Mouse (Mus musculus) forebrain, embryonic 11.5 days (tissue): ENCODE results near the gene Gm2163. TPM values are rescaled to one million over a fixed set of nuclear protein-coding genes. Genes with fewer than 3 reads are reported as not detected.
"Not testable (repeated sequence)": the region's sequence is repeated elsewhere in the genome, so short reads cannot be mapped to it uniquely, and the experiment has no call there.

Experiments
- ATAC-seq: fragments of 200-750 bp; cut with Nextera tagmentation; replicated peaks from 2 replicates; pipeline ENCODE4 v1.8.0; 2017; ENCODE audit warnings: moderate TSS enrichment; ENCODE audit not compliant: low FRiP score
- DNase-seq: peaks from one replicate; pipeline ENCODE4 v3.0.0-alpha.2; 2017; ENCODE audit warnings: low spot score
- H3K27ac ChIP-seq: fragments of 300-500 bp; sonication (generic); 2 replicates; pipeline ENCODE4 v1.5.1; 2014; ENCODE audit warnings: low read depth, low read length
- H3K27me3 ChIP-seq: fragments of 300-500 bp; sonication (generic); 2 replicates; pipeline ENCODE4 v1.6.1; 2014; ENCODE audit warnings: mild to moderate bottlenecking, low read length, mixed read lengths; ENCODE audit not compliant: control insufficient read depth, insufficient read depth
- H3K36me3 ChIP-seq: fragments of 300-500 bp; sonication (generic); 2 replicates; pipeline ENCODE4 v1.6.1; 2014; ENCODE audit warnings: mild to moderate bottlenecking, low read length, moderate library complexity, mixed read lengths; ENCODE audit not compliant: control insufficient read depth, insufficient read depth
- H3K4me1 ChIP-seq: fragments of 300-500 bp; sonication (generic); replicated peaks from 2 replicates; pipeline ENCODE4 v1.6.1; 2014; ENCODE audit warnings: low read length, mixed read lengths; ENCODE audit not compliant: control insufficient read depth, insufficient read depth
- H3K4me2 ChIP-seq: fragments of 300-500 bp; sonication (generic); 2 replicates; pipeline ENCODE4 v1.6.1; 2014; ENCODE audit warnings: low read depth, mild to moderate bottlenecking, low read length, moderate library complexity, mixed read lengths; ENCODE audit not compliant: severe bottlenecking
- H3K4me3 ChIP-seq: fragments of 300-500 bp; sonication (generic); 2 replicates; pipeline ENCODE4 v1.5.1; 2014; ENCODE audit warnings: low read depth, low read length
- H3K9ac ChIP-seq: fragments of 300-500 bp; sonication (generic); 2 replicates; pipeline ENCODE4 v1.6.1; 2014; ENCODE audit warnings: low read length
- H3K9me3 ChIP-seq: fragments of 300-500 bp; sonication (generic); 2 replicates; pipeline ENCODE4 v1.6.1; 2016; ENCODE audit warnings: low read length, mixed read lengths; ENCODE audit not compliant: control insufficient read depth
- WGBS: fragments of 180-500 bp; shearing (Covaris S2); extraction: QIAGEN DNeasy Blood & Tissue Kit; methylation state at CpG from one replicate; pipeline ENCODE4 v1.1.7; 2014; 5-methylcytosine and 5-hydroxymethylcytosine counted together
- polyA plus RNA-seq: library from polyadenylated mRNA; unstranded; fragments of >200 nt; fragmentation: Nextera tagmentation; extraction: Ambion mirVana; gene quantifications from 2 replicates; pipeline ENCODE4 v1.2.1, GENCODE M21; 2014

The Gm2163 gene
- not detected in 2 replicates for polyA plus RNA-seq

DNA sequence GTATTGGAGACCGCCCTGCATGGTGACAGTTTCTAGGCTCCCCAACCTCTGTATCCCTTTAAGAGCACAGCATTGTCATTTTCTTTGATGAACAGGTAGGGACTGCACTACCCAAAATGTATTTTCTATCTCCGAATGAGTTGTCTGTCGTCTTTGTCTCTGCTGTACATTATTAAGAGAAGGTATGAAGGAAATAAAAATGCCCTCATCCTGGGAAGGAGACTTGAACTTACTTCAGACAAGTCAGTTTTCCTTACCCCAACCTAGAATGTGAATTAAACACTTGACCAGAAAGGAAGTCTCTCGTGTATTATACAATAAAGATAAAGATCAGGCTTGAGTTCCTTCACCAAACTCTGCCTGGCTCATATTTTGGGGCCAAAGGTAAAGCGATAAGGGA is at the start of gene Gm2163:
Gm2163 (plus strand) TSS at position 301 of the 400 bp plus-strand sequence.
- H3K27me3 ChIP-seq, H3K4me2 ChIP-seq, DNase-seq, H3K36me3 ChIP-seq, H3K4me3 ChIP-seq, H3K9me3 ChIP-seq, H3K9ac ChIP-seq, H3K27ac ChIP-seq, ATAC-seq, H3K4me1 ChIP-seq: not testable (repeated sequence)
- no CpG with 5 or more reads among the region's 5 CpGs for WGBS

DNA sequence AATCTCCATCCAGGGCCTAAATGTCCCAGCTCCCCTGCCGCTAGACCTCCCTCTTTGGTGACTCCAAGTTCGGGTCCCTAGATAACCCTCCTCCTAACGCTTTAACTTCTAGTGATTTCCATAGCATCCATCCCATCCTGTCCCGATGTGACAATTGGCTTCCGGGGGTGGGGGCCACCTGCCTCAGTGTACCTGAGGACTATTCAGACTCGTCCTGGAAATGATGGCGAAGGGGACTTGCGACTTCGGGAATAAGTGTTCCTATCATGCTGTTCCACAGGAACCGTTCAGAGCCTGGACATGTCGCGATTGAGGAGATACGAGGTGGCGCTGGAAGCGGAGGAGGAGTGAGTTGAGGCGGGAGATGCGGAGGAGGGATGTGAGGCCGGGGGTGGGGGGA is 27.5 kb upstream of the Gm2163 start, which contains the start of gene Gm21586:
Gm21586 (plus strand) TSS at position 301 of the 400 bp plus-strand sequence.
- WGBS: no CpG with 5 or more reads among the region's 18 CpGs
- not testable (repeated sequence) for ATAC-seq, H3K4me2 ChIP-seq

DNA sequence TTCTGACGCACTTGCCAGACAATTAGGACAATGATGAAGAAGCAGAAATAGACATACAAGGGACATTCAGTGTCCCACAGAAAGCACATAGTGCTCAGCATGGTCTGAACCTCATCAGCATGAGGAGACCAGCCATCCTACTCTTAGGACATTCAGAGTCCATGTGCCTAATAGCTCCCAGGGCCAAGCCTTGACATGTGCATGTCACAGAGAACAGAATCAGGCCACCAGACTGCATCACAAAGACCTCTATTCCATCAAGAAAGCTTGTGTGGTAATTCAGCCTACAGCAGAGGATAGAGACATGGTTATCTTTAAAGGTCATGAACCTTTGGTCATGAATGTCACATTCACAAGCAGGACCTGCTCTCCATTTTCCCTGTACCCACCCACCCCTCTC is 61.5 kb downstream of the Gm2163 start, which contains the start of gene Fam205a2:
Fam205a2 (minus strand) TSS at position 101 of the 400 bp plus-strand sequence.
- no CpG with 5 or more reads among the region's 1 CpGs for WGBS
- H3K36me3 ChIP-seq, DNase-seq, H3K4me2 ChIP-seq, H3K9me3 ChIP-seq, ATAC-seq, H3K4me3 ChIP-seq, H3K9ac ChIP-seq, H3K27ac ChIP-seq, H3K27me3 ChIP-seq, H3K4me1 ChIP-seq: not testable (repeated sequence)

More for the DNA sequence above, 27.5 kb upstream of the Gm2163 start, which contains the start of gene Gm21586:
- H3K27me3 ChIP-seq, H3K4me1 ChIP-seq, H3K9me3 ChIP-seq, H3K9ac ChIP-seq, H3K36me3 ChIP-seq, DNase-seq, H3K27ac ChIP-seq, H3K4me3 ChIP-seq: not testable (repeated sequence)

DNA sequence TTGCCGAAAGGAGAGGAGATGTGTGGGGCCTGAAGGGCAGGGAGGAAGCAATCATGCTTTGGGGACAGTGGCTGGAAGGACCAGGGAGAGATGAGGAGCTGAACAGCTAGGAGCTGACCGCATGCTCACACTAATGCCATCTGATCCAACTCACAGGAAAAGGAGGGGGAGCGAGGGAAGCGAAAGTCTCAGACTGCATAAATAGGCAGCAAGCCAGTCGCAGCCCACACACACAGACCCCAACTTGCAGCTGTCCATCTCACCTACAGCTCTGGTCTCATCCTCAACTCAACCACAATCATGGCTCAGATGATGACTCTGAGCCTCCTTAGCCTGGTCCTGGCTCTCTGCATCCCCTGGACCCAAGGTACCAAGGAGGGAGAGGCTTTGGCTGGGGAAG is 145.3 kb downstream of the Gm2163 start, which contains the start of gene Gm10591:
Gm10591 (plus strand) TSS at position 301 of the 400 bp plus-strand sequence.
- ATAC-seq, DNase-seq: not testable (repeated sequence)
- WGBS: no CpG with 5 or more reads among the region's 5 CpGs

DNA sequence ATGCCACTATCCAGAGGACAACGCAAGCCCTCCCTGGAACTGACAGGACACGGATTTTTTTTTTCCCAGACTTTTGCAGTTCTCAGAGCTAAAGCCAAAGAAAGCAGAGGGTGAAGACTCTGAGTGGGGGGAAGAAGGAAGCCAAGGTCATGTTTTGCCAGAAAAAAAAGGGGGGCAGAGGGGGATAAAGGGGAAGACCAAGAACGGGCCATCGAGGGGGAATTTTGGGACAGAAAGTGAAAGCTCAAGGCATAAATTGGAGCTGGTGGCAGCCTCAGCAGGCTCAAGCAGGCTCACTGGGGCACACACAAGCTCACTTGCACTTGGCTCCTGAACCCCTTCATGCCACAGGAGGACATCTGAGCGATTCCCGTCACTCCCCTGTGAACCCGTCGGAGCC is 162.9 kb downstream of the Gm2163 start, which contains the start of gene Gm2564:
Gm2564 (plus strand) TSS at position 301 of the 400 bp plus-strand sequence.
- H3K9ac ChIP-seq, H3K27ac ChIP-seq, DNase-seq, ATAC-seq, H3K4me1 ChIP-seq, H3K4me3 ChIP-seq, H3K27me3 ChIP-seq, H3K36me3 ChIP-seq, H3K4me2 ChIP-seq, H3K9me3 ChIP-seq: not testable (repeated sequence)
- WGBS: no CpG with 5 or more reads among the region's 8 CpGs

More for the DNA sequence above, 145.3 kb downstream of the Gm2163 start, which contains the start of gene Gm10591:
- not testable (repeated sequence) for H3K36me3 ChIP-seq, H3K4me3 ChIP-seq, H3K9ac ChIP-seq, H3K4me2 ChIP-seq, H3K27ac ChIP-seq, H3K9me3 ChIP-seq, H3K27me3 ChIP-seq, H3K4me1 ChIP-seq

Other genes starting within 250 kb of the Gm2163 start
- not detected in 2 replicates for gene Gm10600, start 226.1 kb upstream of the Gm2163 start, polyA plus RNA-seq
- gene Ccl21b, start 211.0 kb upstream of the Gm2163 start, polyA plus RNA-seq: not detected in 2 replicates
- gene Gm21953, start 172.5 kb upstream of the Gm2163 start, polyA plus RNA-seq: not detected in 2 replicates
- not detected in 2 replicates for gene Fam205a3, start 148.4 kb upstream of the Gm2163 start, polyA plus RNA-seq
- gene Gm21586, start 27.4 kb upstream of the Gm2163 start, polyA plus RNA-seq: not detected in 2 replicates
- gene Fam205a2, start 61.4 kb downstream of the Gm2163 start, polyA plus RNA-seq: not detected in 2 replicates
- not detected in 2 replicates for gene Gm10591, start 145.4 kb downstream of the Gm2163 start, polyA plus RNA-seq
- gene Gm2564, start 163.0 kb downstream of the Gm2163 start, polyA plus RNA-seq: not detected in 2 replicates
- not detected in 2 replicates for gene Ccl27b, start 188.5 kb downstream of the Gm2163 start, polyA plus RNA-seq
- not detected in 2 replicates for gene Il11ra2, start 195.1 kb downstream of the Gm2163 start, polyA plus RNA-seq